Comparison of ENCODE assay signal across 9 mouse cellular contexts in genomic region chr8:83331567-83331898, GRCm38 (mm10). TPM values are rescaled to one million over a fixed set of nuclear protein-coding genes. Genes with fewer than 3 reads are reported as not detected.
DNase-seq lines count a peak whose midpoint lies in the region; ATAC-seq and TF ChIP-seq lines count a peak whose summit lies in the region.
"Had no signal": no experiment of that assay in that cellular context is flagged by ENCODE, and none has a peak within 500 bp of the region (broad histone marks: within the 10 kb centered on the region; RNA-seq: fewer than 3 reads in every experiment).

No protein-coding gene starts in this region.

- peak in 1 of 2 experiments; percentile 12 for DNase-seq in heart, adult 2 months
- DNase-seq in heart, postnatal 25 days (ENCODE audit: low spot score) = no peak
- DNase-seq in cerebellum, adult 18-20 months = peak; percentile 44 to 52
- peak; percentile 21 to 29 for DNase-seq in frontal cortex, postnatal 36 days (ENCODE audit: low spot score in 2 of 2)
- peak; percentile 20 for DNase-seq in kidney, adult 9 months
- peak; percentile 32 for DNase-seq in liver, adult 2 months (ENCODE audit: extremely low read depth, low read depth, low spot score)
- no peak for DNase-seq in yolk sac, embryonic 10.5 days (ENCODE audit: low spot score)

- no peak for TF ChIP-seq CTCF in heart, adult 2 months (IDR thresholded peaks at IDR 0.05)
- TF ChIP-seq CTCF in liver, adult 2 months (IDR thresholded peaks at IDR 0.05; ENCODE audit: low read depth, low read length) = no peak

- no peak for TF ChIP-seq EP300 in heart, adult 2 months (IDR thresholded peaks at IDR 0.05; ENCODE audit: insufficient read depth, low read depth, low read length)

- H3K9ac ChIP-seq in heart, adult 2 months (ENCODE audit: low read depth, low read length) = peak overlapping the region; percentile 83
- peak overlapping the region; percentile 43; the same call in 1 of the 2 replicates for H3K9ac ChIP-seq in liver, adult 2 months (ENCODE audit: low read depth, low read length)
- H3K9ac ChIP-seq in neural tube, embryonic 13.5 days = peak overlapping the region; percentile 87

- WGBS in heart, adult 2 months = 9% methylated on average over 7 of the region's 7 CpGs
- 14% methylated on average over 7 of the region's 7 CpGs for WGBS in liver, adult 2 months
- 7% methylated on average over 7 of the region's 7 CpGs for WGBS in neural tube, embryonic 13.5 days

- no peaks in the 10 kb centered on the region for H3K36me3 ChIP-seq in heart, adult 2 months (ENCODE audit: control insufficient read depth, insufficient read depth, low read length)
- H3K36me3 ChIP-seq in liver, adult 2 months (ENCODE audit: control insufficient read depth, insufficient read depth, low read length) = peaks cover 7% of the 10 kb centered on the region; the same call in 1 of the 2 replicates
- H3K36me3 ChIP-seq in neural tube, embryonic 13.5 days = peaks cover 21% of the 10 kb centered on the region

- H3K27ac ChIP-seq in heart, adult 2 months = peak overlapping the region; percentile 84
- H3K27ac ChIP-seq in liver, adult 2 months (replicated peaks; ENCODE audit: insufficient read depth, low read depth, low read length) = no peak overlapping the region
- peak overlapping the region; percentile 88 for H3K27ac ChIP-seq in neural tube, embryonic 13.5 days (replicated peaks)

- intact Hi-C loops in heart, adult 2 months (cut with DNase I) = loop anchor here (5.0 kb wide), 1 partner anchor 261 kb away; no protein-coding TSS in a partner anchor
- intact Hi-C loops in heart, postnatal 25 days (cut with DNase I) = loop anchor here (5.0 to 10.0 kb wide), 3 partner anchors 111 to 557 kb away; partner anchors contain the start of gene Zfp330

- no peaks in the 10 kb centered on the region for H3K79me2 ChIP-seq in heart, adult 2 months (replicated peaks; ENCODE audit: control insufficient read depth, insufficient read depth, low read length)
- no peaks in the 10 kb centered on the region for H3K79me2 ChIP-seq in liver, adult 2 months (ENCODE audit: control insufficient read depth, insufficient read depth, low read length)

- ATAC-seq in neural tube, embryonic 13.5 days (ENCODE audit: low read depth) = peak; percentile 11; the same call in 1 of the 2 replicates

- no peaks in the 10 kb centered on the region; the same call in 1 of the 2 replicates for H3K4me1 ChIP-seq in heart, adult 2 months (ENCODE audit: control insufficient read depth, insufficient read depth, low read length)
- H3K4me1 ChIP-seq in liver, adult 2 months (ENCODE audit: control insufficient read depth, insufficient read depth, low read length) = peaks cover 2% of the 10 kb centered on the region; the same call in 1 of the 2 replicates
- H3K4me1 ChIP-seq in neural tube, embryonic 13.5 days (replicated peaks) = peaks cover 22% of the 10 kb centered on the region

- H3K9me3 ChIP-seq in neural tube, embryonic 13.5 days = no peaks in the 10 kb centered on the region

- peak overlapping the region; percentile 78 for H3K4me3 ChIP-seq in heart, adult 2 months
- H3K4me3 ChIP-seq in liver, adult 2 months (ENCODE audit: insufficient read depth, low read depth, low read length) = peak overlapping the region; percentile 90
- H3K4me3 ChIP-seq in neural tube, embryonic 13.5 days = peak overlapping the region; percentile 88

- peak overlapping the region; percentile 88 for H3K4me2 ChIP-seq in neural tube, embryonic 13.5 days

- no peaks in the 10 kb centered on the region for H3K27me3 ChIP-seq in heart, adult 2 months (ENCODE audit: control insufficient read depth, insufficient read depth, low read length)
- H3K27me3 ChIP-seq in liver, adult 2 months (ENCODE audit: control insufficient read depth, insufficient read depth, low read length) = no peaks in the 10 kb centered on the region
- no peaks in the 10 kb centered on the region; the same call in 1 of the 2 replicates for H3K27me3 ChIP-seq in neural tube, embryonic 13.5 days

- TF ChIP-seq POLR2A in heart, adult 2 months (IDR thresholded peaks at IDR 0.05; ENCODE audit: insufficient read depth, low read depth, low read length) = no peak
- TF ChIP-seq POLR2A in liver, adult 2 months (IDR thresholded peaks at IDR 0.05; ENCODE audit: extremely low read depth, insufficient read depth, low read length) = no peak

RNA-seq across cellular contexts. Expression of gene Elmod2, which starts 0.8 kb away (rescaled TPM):
- 1 to 10 TPM; 7.7 to 8.3 TPM for total RNA-seq in heart, adult 2 months (2021)
- 2.7 and 5.9 TPM in 2 replicates for polyA plus RNA-seq in heart, adult 2 months (2012; rRNA removed)
- 10 to 100 TPM in 1 of 2 experiments, 1 to 10 TPM in 1; 9.0 to 10.1 TPM for total RNA-seq in heart, postnatal 25 days (2021)
- 11.2 and 15.9 TPM in 2 replicates for total RNA-seq in liver, adult 2 months (2014; rRNA removed)
- polyA plus RNA-seq in liver, adult 2 months (2012; rRNA removed) = 1.9 and 2.0 TPM in 2 replicates
- 19.6 and 22.2 TPM in 2 replicates for polyA plus RNA-seq in neural tube, embryonic 13.5 days (2015; fragmentation: Nextera tagmentation; extraction: Ambion mirVana)

RNA-seq across cellular contexts. Expression of gene Mgat4d, which starts 16.7 kb away (rescaled TPM):
- not detected for total RNA-seq in heart, adult 2 months (2021)
- polyA plus RNA-seq in heart, adult 2 months (2012; rRNA removed) = not detected in 2 replicates
- not detected for total RNA-seq in heart, postnatal 25 days (2021)
- total RNA-seq in liver, adult 2 months (2014; rRNA removed) = not detected in 2 replicates
- not detected in 2 replicates for polyA plus RNA-seq in liver, adult 2 months (2012; rRNA removed)
- polyA plus RNA-seq in neural tube, embryonic 13.5 days (2015; fragmentation: Nextera tagmentation; extraction: Ambion mirVana) = not detected in 2 replicates
- total RNA-seq: neutrophil, adult 5-6 weeks had no signal

RNA-seq across cellular contexts. Expression of gene Ucp1, which starts 41.4 kb away (rescaled TPM):
- 10 to 100 TPM; 11.1 to 18.1 TPM for total RNA-seq in heart, adult 2 months (2021)
- polyA plus RNA-seq in heart, adult 2 months (2012; rRNA removed) = 145 and 236 TPM in 2 replicates
- 10 to 100 TPM in 1 of 2 experiments, 1 to 10 TPM in 1; 8.2 to 10.2 TPM for total RNA-seq in heart, postnatal 25 days (2021)
- total RNA-seq in liver, adult 2 months (2014; rRNA removed) = 0.81 and 0.83 TPM in 2 replicates
- polyA plus RNA-seq in liver, adult 2 months (2012; rRNA removed) = 0.05 TPM in 1 of 2 replicates, not detected in the other
- 0.11 and 0.23 TPM in 2 replicates for polyA plus RNA-seq in neural tube, embryonic 13.5 days (2015; fragmentation: Nextera tagmentation; extraction: Ambion mirVana)
- total RNA-seq: neutrophil, adult 5-6 weeks had no signal

RNA-seq across cellular contexts. Expression of gene Clgn, which starts 58.1 kb away (rescaled TPM):
- not detected for total RNA-seq in heart, adult 2 months (2021)
- polyA plus RNA-seq in heart, adult 2 months (2012; rRNA removed) = 0.08 and 0.12 TPM in 2 replicates
- not detected for total RNA-seq in heart, postnatal 25 days (2021)
- not detected in 2 replicates for total RNA-seq in liver, adult 2 months (2014; rRNA removed)
- not detected in 2 replicates for polyA plus RNA-seq in liver, adult 2 months (2012; rRNA removed)
- polyA plus RNA-seq in neural tube, embryonic 13.5 days (2015; fragmentation: Nextera tagmentation; extraction: Ambion mirVana) = 12.9 and 15.9 TPM in 2 replicates
- total RNA-seq: neutrophil, adult 5-6 weeks had no signal

Comparison
In these comparisons a context has a peak if more than half of its experiments do, and no peak if none do; other contexts are left out.
1. DNase-seq: peak in cerebellum, adult 18-20 months (2 of 2), frontal cortex, postnatal 36 days (2 of 2), kidney, adult 9 months (single experiment) and liver, adult 2 months (single experiment); none in heart, postnatal 25 days (single experiment) and yolk sac, embryonic 10.5 days (single experiment).
2. Peak in every context shown above with its lines, with median percentiles within 50 percentile points of each other: H3K4me3 ChIP-seq and H3K9ac ChIP-seq.